Mouse (Mus musculus) kidney, adult 8-10 months (tissue): Measurements from ENCODE around the gene Trim27.

ENCODE experiments used
- DNase-seq, 2 experiments: peaks; one replicate each; pipeline ENCODE4 v3.0.0; 2022

The Trim27 gene

DNA sequence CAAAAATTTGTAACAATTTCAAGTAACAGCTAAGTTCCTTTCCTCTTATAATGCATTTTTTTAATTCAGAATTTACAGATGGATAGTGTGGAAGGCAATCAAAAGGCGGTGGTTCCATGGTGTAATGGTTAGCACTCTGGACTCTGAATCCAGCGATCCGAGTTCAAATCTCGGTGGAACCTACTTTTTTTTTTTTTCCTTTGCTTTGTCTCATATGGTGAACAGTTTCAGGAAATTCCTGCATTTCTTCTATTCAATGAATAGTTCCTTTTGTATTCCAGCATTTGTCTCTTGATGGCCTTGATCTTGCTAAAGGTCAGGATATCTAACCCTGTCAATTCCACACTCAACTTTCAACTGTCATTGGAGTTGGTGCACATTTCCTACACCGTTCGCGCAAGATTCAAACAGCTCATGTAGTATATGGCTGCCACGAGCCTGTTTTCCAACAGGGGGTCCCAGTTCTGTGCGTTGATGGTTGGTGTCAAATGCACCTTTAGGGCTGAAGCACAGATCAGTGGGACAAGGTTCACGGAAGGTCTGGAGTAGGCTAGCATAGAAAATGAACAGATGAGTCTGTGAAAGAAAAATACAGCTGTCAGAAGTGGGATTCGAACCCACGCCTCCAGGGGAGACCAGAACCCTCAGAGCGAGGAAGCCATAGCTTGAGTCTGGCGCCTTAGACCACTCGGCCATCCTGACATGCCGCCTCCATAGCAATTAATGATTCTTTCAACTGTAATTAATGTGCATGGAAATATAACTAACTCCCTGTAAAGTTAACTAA, 6.8 kb upstream of the Trim27 start:
- peak; percentile 50 to 75 for DNase-seq

DNA sequence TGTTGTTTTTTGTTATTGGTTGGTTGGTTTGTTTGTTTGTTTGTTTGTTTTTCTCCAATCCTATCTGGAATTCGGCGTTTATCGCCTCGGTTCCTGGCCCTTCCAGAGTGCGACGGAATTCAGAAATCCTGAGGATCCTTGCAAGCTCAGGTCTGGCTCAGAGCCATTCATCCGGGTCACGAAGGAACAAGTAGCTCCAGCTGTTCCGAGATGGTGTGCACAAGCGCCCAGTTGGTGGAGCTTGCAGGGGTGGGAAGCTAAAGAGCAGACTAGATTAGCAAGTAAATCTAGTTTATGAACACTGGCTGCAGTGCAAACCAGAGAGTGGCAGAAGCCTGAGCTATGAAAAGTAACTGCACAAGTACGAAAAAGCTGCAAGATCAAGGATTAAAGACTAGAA, 6.2 kb upstream of the Trim27 start:
- DNase-seq: peak; percentile 89 to 92

DNA sequence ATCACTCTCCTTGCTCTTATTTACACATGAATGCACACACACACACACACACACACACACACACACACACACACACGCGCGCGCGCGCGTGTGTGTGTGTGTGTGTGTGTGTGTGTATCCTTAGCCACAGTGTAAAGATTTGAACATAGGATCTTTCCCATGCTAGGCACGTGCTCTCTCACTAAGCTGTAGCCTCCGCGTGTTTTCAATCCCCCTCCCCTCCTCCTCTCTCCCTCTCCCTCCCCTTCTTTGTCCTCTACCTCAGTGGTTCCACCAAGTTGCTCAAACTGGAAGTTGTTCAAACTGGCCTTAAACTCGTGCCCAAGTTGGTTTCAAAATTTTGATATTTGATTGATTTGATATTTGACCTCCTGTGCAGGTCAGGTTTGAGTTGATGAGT, 2.5 kb upstream of the Trim27 start:
- no peak for DNase-seq

DNA sequence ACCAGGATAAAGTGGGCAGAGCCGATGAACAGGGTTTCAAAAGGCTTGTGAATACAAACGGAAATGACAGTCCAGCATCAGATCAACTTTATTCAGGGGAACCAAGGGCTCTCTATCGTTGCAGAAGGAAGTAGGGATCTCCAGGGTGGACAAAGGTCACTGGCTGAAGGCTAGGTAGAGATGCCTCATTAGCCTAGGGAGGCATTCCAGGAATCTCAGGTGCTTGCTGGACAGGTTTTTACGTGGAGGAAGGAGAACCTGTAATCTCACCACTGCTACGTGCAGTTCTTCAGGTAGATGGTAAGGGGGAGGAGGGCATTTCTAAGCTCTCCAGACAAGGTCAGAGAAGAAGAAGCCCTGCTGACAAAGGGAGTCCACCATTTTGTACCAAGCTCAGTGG, 1.6 kb upstream of the Trim27 start:
- no peak for DNase-seq

GRCm38 (mm10) chr13:21178364-21178763, 881 bp upstream of the Trim27 start:
- no peak for DNase-seq

- DNase-seq: peak; percentile 90 to 94
Measured at GRCm38 (mm10) chr13:21179724-21180550, 692 bp downstream of the Trim27 start.

- DNase-seq: peak in 1 of 2 experiments; percentile 40
Measured at GRCm38 (mm10) chr13:21180551-21181530, 1.6 kb downstream of the Trim27 start.

DNA sequence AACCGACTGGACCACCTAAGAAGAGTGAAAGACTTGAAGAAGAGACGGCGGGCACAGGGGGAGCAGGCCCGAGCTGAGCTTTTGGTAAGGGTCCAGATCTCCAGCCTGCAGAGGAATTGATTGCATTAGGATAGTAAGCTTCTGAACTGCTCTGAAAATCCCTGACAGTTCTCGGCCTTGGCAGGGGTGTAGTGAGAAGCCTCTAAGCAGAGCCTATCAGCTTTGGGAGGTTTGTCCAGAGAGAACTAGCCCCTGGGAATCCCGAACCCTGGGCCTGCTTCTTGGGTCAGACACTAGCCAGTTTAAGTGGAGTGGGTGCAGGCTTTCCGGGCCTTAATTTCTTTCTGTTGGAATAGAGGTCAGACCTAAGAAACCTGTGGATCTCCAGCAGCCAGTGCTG, 2.8 kb downstream of the Trim27 start:
- no peak for DNase-seq

GRCm38 (mm10) chr13:21183066-21183465, 3.8 kb downstream of the Trim27 start:
- DNase-seq: no peak

DNA sequence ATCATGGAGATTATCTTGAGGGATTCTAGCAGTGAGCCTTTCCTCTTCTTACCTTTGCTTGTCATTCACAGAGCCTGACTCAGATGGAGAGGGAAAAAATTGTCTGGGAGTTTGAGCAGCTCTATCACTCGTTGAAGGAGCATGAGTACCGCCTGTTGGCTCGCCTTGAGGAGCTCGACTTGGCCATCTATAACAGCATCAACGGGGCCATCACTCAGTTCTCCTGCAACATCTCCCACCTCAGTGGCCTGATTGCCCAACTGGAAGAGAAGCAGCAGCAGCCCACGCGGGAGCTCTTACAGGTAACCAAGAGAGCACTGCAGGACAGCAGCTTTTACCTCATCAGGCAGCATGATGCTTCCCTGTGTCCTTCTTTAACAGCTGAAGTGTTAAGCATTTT, 4.4 kb downstream of the Trim27 start:
- no peak for DNase-seq

GRCm38 (mm10) chr13:21185521-21185920, 6.3 kb downstream of the Trim27 start:
- DNase-seq: no peak

DNA sequence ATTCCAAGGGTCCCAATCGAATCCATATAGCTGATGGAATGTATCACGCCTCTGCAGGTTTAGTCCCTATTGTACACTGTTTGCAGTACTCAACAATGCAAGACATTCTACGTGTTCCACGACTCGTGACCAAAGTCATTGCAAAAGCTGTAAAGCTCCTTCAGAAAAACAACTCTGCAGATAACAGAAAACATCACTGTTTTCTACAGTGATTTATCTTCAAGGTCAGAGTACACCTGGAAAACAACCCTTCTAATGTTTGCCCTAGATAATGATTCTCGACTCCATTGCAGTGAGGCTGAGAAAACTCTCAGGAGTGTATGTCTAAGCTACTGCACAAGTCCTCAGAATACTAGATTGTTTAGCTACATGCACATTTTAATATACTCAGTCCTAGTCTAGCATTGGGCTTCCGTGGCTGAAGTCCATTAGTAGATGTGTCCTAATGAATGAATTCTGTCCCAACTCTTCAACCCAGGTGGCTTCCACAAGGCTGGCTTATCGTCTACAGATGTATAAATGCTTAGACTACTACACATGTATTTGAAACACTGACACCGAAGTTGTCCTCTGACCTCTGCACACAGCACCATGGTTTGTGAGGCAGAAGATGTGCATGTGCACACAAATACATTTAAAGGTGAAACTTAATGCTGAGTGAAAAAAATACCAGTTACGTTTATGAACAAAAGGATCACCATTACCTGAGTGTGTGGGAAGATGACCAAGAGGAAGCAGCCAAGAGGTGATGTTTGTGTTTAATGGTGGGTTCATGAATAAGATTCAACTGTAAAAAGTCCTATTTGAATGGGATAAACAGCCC, 16.4 kb downstream of the Trim27 start:
- no peak for DNase-seq

- no peak for DNase-seq
Measured at GRCm38 (mm10) chr13:21197721-21198120, 18.5 kb downstream of the Trim27 start.

DNA sequence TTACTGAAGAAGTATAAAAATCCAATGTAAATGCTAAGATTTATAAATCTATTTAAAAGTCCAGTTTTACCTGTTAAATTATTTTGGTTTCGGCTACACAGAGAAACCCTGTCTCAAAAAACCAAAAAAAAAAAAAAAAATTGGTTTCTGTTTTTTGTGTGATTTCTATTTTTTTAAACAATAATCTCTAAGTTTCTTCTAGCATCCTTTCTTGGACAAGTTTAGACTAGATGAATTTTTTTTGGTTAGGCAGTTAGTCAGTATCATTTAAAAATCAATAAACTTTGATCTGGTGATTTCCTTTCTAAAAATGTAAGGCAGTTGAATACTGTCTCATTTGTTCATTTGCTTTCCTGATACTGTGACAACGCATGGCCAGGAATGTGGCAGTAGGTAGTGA, 19.1 kb downstream of the Trim27 start:
- DNase-seq: no peak

DNA sequence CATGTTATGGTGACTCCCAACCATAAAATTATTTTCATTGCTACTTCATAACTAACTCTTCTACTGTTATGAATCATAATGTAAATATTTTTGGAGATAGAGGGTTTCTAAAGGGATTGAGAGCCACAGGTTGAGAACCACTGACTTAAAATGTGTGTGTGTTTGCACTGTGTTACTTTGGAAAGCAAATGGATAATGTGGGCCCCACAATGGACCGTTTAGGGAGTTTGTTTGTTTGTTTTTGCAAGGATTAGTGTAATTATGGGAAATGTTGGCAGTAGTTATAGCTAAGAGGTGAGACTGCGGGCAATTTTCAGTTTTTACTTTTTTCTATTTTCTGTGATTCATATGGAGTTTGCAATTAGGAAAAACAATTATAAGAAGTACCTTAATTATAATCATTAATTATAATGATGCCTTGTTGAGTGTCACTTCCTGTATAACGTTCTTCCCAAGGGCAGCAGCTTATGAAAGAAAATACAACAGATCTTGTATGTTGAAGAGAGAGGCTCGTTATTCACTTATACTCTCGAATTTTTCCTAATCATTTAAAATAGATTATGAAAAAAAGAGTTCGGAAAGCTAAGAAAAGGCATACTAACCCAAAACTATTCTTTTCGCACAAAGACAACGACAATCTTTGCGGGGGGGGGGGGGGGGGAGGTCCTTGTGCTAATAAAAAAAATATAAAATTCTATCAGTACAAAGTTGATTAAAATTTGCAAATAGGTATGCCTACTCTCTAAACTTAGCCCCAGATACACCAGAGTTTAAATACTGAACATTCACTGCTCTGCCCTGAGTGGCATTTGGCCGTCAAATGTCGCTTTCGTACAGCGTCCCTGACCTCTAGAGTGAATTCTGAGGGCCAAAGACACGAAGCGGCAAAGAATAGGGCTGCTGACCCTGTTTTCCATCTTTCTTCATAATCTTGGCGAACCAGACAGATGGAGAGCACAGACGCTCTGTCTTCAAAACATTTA, 20.1 kb downstream of the Trim27 start:
- no peak for DNase-seq

GRCm38 (mm10) chr13:21200043-21200999, 21.1 kb downstream of the Trim27 start:
- DNase-seq: peak; percentile 92 to 96

GRCm38 (mm10) chr13:21215275-21215983, 36.2 kb downstream of the Trim27 start:
- peak; percentile 12 to 42 for DNase-seq

DNA sequence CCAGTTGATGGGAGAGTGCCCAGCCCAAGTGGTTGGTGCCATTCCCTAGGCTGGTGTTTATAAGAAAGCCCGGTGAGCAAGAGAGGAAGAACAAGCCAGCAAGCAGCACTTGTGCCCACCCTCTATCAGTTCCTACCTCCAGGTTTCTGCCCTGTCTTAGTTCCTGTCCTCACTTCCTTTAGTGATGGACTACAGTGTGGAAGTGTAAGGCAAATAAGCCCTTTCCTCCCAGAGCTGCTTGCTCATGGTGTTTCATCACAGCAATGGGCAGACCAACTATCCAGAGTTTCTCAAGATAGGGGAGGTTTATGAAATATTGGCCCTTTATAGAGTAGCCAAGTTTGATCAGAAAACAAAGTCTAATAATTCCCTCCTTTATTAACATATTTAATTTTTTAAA, 37.5 kb downstream of the Trim27 start:
- DNase-seq: no peak
